Mouse (Mus musculus): Measurements from ENCODE around the gene Gm20388. TPM values are rescaled to one million over a fixed set of nuclear protein-coding genes. Genes with fewer than 3 reads are reported as not detected.

The Gm20388 gene
- total RNA-seq, 2 experiments from 2014 or later = 10.3 to 10.6 TPM

GRCm38 (mm10) chr8:122960932-122961331 is 3050.3 kb downstream of the Gm20388 start:
- no peak for DNase-seq (ENCODE audit: low spot score in 2 of 2)
- intact Hi-C loops (cut with DNase I) = no loop called here

DNA sequence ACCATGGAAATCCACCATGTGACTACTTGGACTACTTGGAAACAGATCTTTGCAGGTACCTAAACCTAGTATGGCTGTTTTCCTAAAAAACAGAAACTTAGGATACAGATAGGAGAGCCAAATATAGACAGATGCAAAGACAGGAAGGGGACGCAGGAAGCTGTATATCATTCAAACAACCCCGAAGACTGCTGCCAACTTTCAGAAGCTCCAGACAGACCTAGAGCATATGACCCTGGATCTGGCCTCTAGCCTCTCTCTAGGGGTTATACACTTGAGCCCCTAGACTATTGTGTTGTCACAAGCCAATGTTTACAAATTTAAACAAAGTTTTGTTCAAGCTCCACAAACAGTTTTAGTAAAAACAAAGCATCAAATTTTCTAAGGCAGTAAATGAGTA is 3050.8 kb downstream of the Gm20388 start:
- DNase-seq (ENCODE audit: low spot score in 2 of 2) = no peak
- intact Hi-C loops (cut with DNase I) = no loop called here

DNA sequence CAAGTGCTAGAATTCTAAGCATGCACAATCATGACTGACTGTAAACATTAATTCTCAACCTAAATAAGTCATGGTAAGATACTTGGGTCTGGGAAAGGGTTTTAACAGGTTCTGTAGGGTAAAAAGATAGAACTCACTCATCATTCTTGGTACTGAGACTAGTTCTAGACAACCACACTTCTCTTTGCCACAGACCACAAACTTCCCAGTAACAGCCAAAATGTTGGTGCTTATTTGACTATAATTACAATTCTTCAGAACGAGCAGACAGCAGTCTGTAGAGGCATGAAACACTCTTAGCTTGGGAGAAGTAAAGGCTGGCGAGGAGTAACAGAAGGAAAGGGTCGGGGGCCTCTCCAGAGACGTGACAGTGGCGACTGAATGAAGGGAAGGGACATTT is 3051.4 kb downstream of the Gm20388 start:
- intact Hi-C loops (cut with DNase I) = no loop called here
- DNase-seq (ENCODE audit: low spot score in 2 of 2) = no peak

- intact Hi-C loops (cut with DNase I) = no loop called here
- DNase-seq (ENCODE audit: low spot score in 2 of 2) = no peak
These were observed 3056.0 kb downstream of the Gm20388 start for GRCm38 (mm10) chr8:122966638-122967037.

GRCm38 (mm10) chr8:122968145-122968544 is 3057.5 kb downstream of the Gm20388 start:
- intact Hi-C loops (cut with DNase I) = no loop called here
- no peak for DNase-seq (ENCODE audit: low spot score in 2 of 2)

GRCm38 (mm10) chr8:122969964-122970620 is 3059.5 kb downstream of the Gm20388 start:
- no peak for DNase-seq (ENCODE audit: low spot score in 2 of 2)
- intact Hi-C loops (cut with DNase I) = no loop called here

DNA sequence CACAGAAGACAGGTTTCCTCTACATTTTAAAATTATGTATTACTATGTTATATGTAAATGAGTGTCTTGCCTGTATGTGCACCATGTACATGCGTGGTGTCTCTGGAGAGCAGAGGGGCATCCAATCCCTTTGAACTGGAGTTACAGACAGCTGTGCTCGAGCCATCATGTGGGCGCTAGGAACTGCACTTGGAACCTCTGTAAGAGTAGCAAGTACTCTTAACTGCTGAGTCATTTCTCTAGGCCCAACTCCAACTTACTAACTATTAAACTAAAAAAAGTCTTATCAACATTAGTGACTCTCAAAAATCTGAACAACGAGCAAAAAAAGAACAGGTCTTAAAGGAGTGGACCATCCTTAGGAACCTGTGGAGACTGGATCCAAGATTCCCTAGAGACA is 3065.4 kb downstream of the Gm20388 start:
- intact Hi-C loops (cut with DNase I) = no loop called here
- DNase-seq (ENCODE audit: low spot score in 2 of 2) = no peak

DNA sequence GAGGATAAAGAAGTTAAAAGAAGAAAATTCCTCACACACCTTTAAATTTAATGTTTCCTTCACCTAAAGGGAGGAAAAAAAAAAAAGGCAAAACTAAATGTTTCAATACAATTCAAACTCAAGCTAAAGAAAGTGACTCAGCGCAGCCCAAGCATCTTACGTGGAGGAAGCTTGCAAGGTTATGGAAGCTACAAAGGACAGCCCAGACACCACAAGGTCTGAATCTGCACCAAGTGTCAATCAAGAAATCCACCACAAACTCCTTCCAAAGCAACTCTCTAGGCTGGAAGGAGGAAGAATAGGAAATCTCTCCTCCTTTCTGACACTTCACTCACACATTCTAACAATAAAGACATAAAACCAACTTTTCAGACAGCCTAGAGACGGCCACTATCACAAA is 3068.8 kb downstream of the Gm20388 start:
- intact Hi-C loops (cut with DNase I) = no loop called here
- no peak for DNase-seq (ENCODE audit: low spot score in 2 of 2)

- intact Hi-C loops (cut with DNase I) = no loop called here
- no peak for DNase-seq (ENCODE audit: low spot score in 2 of 2)
These were observed 3069.3 kb downstream of the Gm20388 start for GRCm38 (mm10) chr8:122979865-122980509.

GRCm38 (mm10) chr8:122981646-122982045 is 3071.0 kb downstream of the Gm20388 start:
- DNase-seq (ENCODE audit: low spot score in 2 of 2) = no peak
- intact Hi-C loops (cut with DNase I) = no loop called here

GRCm38 (mm10) chr8:122983178-122983942 is 3072.7 kb downstream of the Gm20388 start:
- intact Hi-C loops (cut with DNase I) = no loop called here
- no peak for DNase-seq (ENCODE audit: low spot score in 2 of 2)

- intact Hi-C loops (cut with DNase I) = no loop called here
- no peak for DNase-seq (ENCODE audit: low spot score in 2 of 2)
These were observed 3073.5 kb downstream of the Gm20388 start for GRCm38 (mm10) chr8:122984175-122984574.

- intact Hi-C loops (cut with DNase I) = no loop called here
- DNase-seq (ENCODE audit: low spot score in 2 of 2) = no peak
These were observed 3076.0 kb downstream of the Gm20388 start for GRCm38 (mm10) chr8:122986501-122987184.

- no peak for DNase-seq (ENCODE audit: low spot score in 2 of 2)
- intact Hi-C loops (cut with DNase I) = no loop called here
These were observed 3076.6 kb downstream of the Gm20388 start for GRCm38 (mm10) chr8:122987255-122987654.

DNA sequence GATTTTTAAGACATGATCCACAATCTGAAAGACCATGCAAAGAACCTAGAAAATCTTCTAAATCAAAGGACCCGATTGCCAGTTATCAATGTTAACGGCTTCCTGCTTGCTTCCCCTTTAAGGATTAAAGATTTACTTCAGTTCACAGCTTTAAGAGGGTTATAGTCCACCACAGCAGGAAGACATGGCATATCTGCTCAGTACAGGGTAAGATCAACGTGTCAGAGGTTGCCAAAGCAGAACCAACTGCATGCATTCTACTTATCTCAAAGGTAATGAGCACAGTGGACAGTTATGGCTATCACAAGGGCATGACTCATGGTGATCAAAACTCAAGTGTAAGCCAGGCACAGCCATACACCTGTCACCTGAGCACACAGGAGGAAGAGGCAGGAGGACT is 3078.3 kb downstream of the Gm20388 start:
- DNase-seq (ENCODE audit: low spot score in 2 of 2) = no peak
- intact Hi-C loops (cut with DNase I) = no loop called here

- intact Hi-C loops (cut with DNase I) = no loop called here
- DNase-seq (ENCODE audit: low spot score in 2 of 2) = no peak
These were observed 3079.3 kb downstream of the Gm20388 start for GRCm38 (mm10) chr8:122989976-122990375.

DNA sequence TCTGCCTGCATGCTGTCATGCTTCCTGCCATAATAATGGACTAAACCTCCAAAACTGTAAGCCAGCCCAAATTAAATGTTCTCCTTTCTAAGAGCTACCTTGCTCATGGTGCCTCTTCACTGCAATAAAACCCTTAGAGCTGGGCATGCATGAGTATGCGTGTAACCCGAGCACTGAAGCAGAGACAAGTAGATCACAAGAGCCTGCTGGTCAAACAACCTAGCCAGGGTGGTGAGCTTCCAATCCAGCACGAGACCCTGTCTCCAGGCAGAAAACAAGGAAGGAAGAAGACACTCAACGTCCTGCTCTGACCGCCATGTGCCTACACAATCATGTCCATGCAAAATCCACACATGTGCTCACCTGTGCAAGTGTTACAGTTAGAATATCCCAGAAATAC is 3080.7 kb downstream of the Gm20388 start:
- DNase-seq (ENCODE audit: low spot score in 2 of 2) = no peak
- intact Hi-C loops (cut with DNase I) = no loop called here

GRCm38 (mm10) chr8:122992296-122992695 is 3081.7 kb downstream of the Gm20388 start:
- intact Hi-C loops (cut with DNase I) = no loop called here
- no peak for DNase-seq (ENCODE audit: low spot score in 2 of 2)

DNA sequence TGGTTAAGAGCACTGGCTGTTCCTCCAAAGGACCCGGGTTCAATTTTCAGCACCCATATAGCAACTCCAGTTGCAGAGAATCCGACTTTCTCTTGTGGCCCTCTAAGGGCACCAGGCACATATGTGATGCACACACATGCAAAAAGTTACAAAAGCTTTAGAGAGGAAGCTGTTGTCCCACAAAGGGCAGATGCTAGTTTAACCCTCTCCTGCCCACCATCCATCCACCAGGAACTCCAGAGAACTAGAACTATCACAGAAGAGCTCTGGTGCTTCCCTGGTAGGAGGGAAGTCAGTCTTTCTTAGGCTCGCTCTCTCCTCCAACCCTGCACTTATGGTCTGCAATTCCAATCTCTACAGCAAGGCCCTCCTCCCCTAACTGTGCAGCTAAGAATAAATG is 3082.4 kb downstream of the Gm20388 start:
- DNase-seq (ENCODE audit: low spot score in 2 of 2) = no peak
- intact Hi-C loops (cut with DNase I) = no loop called here

DNA sequence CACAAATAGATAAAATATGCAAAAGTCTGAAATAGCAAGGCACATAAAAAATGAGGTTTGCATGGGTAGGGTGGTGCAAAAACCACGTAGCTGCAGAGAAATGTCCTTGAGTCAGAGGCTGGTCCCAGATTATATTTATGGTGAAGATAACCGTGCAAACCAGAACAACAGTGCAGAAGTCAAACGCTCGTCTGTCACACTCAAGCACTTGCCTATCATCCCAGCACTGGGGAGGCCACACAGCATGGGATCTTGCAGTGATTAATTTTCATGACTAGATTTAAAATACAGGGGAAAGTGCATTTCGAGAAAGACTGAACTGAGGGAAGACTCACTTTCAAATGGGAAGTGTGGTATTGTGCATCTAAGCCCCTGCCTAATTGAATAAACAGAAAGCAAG is 3083.1 kb downstream of the Gm20388 start:
- intact Hi-C loops (cut with DNase I) = no loop called here
- no peak for DNase-seq (ENCODE audit: low spot score in 2 of 2)
